Mouse (Mus musculus): ENCODE data around the gene Chd6. TPM values are rescaled to one million over a fixed set of nuclear protein-coding genes. Genes with fewer than 3 reads are reported as not detected.

Gene Chd6
- total and polyA plus RNA-seq, 3 experiments: 10.8 to 19.7 (median 14.0) TPM

GRCm38 (mm10) chr2:160955331-160955730, 153.5 kb downstream of the Chd6 start:
- no peak for DNase-seq (ENCODE audit: extremely low read depth)
- Histone ChIP-seq H3K4me3 (replicated peaks in 1 of 3; ENCODE audit: low read depth in 2 of 3, low read length in 2 of 3, poor library complexity in 1 of 3) (no peak overlapping the region), H3K9ac (ENCODE audit: insufficient read depth, low read depth) (no peak overlapping the region), H3K27ac (ENCODE audit: insufficient read depth, low read depth) (no peak overlapping the region), H3K79me2 (replicated peaks; ENCODE audit: control insufficient read depth, extremely low read depth, insufficient read depth, poor library complexity, severe bottlenecking) (no peaks in the 10 kb centered on the region), H3K27me3 (replicated peaks) (no peaks in the 10 kb centered on the region), H3K36me3 (replicated peaks in 1 of 2; ENCODE audit: control insufficient read depth in 1 of 2, insufficient read depth in 1 of 2, low read length in 1 of 2) (peaks cover 44 to 83% of the 10 kb centered on the region in 2 experiments), H3K4me1 (ENCODE audit: control insufficient read depth in 1 of 2, insufficient read depth in 2 of 2) (peaks cover 0 to 19% of the 10 kb centered on the region in 2 experiments; a peak in 1 of 4 replicates), H3K4me2 (ENCODE audit: insufficient read depth, low read depth, poor library complexity, severe bottlenecking) (no peak overlapping the region), H3K9me3 (replicated peaks; ENCODE audit: low read length) (no peaks in the 10 kb centered on the region)
- dilution Hi-C loops (cut with MboI; ENCODE audit: extremely low pct_ligation_motif_present, extremely low pct_unique_long_range_greater_than_20kb, low sequenced_read_pairs): no loop called here
- in situ Hi-C loops (cut with MboI; ENCODE audit: low pct_ligation_motif_present, low pct_unique_long_range_greater_than_20kb, low sequenced_read_pairs): no loop called here
- TF ChIP-seq MYC (IDR thresholded peaks at IDR 0.05; ENCODE audit: low read depth, low read length) (no peak), TBP (conservative IDR thresholded peaks at IDR 0.05; ENCODE audit: low read depth, low read length) (no peak), CTCF (conservative IDR thresholded peaks at IDR 0.05 in 1 of 2, IDR thresholded peaks at IDR 0.05 in 1 of 2; ENCODE audit: low read depth in 2 of 2, low read length in 2 of 2) (peak; percentile 14 to 46; a peak in 2 of 4 replicates), CHD2 (IDR thresholded peaks at IDR 0.05; ENCODE audit: low read length) (no peak)

- H3K9me3 ChIP-seq (replicated peaks; ENCODE audit: low read length): no peaks in the 10 kb centered on the region
- no peak overlapping the region for H3K27ac ChIP-seq (ENCODE audit: insufficient read depth, low read depth)
- in situ Hi-C loops (cut with MboI; ENCODE audit: low pct_ligation_motif_present, low pct_unique_long_range_greater_than_20kb, low sequenced_read_pairs): no loop called here
- no peak for TF ChIP-seq CHD1 (IDR thresholded peaks at IDR 0.05; ENCODE audit: low read depth, low read length)
- no peak for TF ChIP-seq ZC3H11A (IDR thresholded peaks at IDR 0.05; ENCODE audit: low read depth, low read length)
- TF ChIP-seq GABPA (IDR thresholded peaks at IDR 0.05; ENCODE audit: insufficient replicate concordance, low read depth, low read length): no peak
- TF ChIP-seq MYC (IDR thresholded peaks at IDR 0.05; ENCODE audit: low read depth, low read length): no peak
- no peak for TF ChIP-seq ZMIZ1 (IDR thresholded peaks at IDR 0.05; ENCODE audit: low read depth, low read length)
- TF ChIP-seq BHLHE40 (IDR thresholded peaks at IDR 0.05; ENCODE audit: low read depth, low read length): no peak
- no peak for TF ChIP-seq ETS1 (conservative IDR thresholded peaks at IDR 0.05; ENCODE audit: low read depth, low read length)
- TF ChIP-seq JUND (conservative IDR thresholded peaks at IDR 0.05; ENCODE audit: low read depth, low read length): no peak
- no peak for TF ChIP-seq PAX5 (IDR thresholded peaks at IDR 0.05; ENCODE audit: low read length)
- no peak for TF ChIP-seq E2F4 (IDR thresholded peaks at IDR 0.05; ENCODE audit: insufficient replicate concordance, low read depth, low read length)
- no peak for TF ChIP-seq MAFK (IDR thresholded peaks at IDR 0.05; ENCODE audit: insufficient replicate concordance, low read length)
- no peak for TF ChIP-seq POLR2A (IDR thresholded peaks at IDR 0.05; ENCODE audit: low read depth, low read length)
- no peak for TF ChIP-seq JUN (IDR thresholded peaks at IDR 0.05; ENCODE audit: insufficient read depth, low read depth, low read length)
- no peak for TF ChIP-seq MAX (IDR thresholded peaks at IDR 0.05; ENCODE audit: low read length)
- TF ChIP-seq MEF2A (IDR thresholded peaks at IDR 0.05; ENCODE audit: borderline replicate concordance, low read depth, low read length): no peak
- no peak for TF ChIP-seq HCFC1 (IDR thresholded peaks at IDR 0.05; ENCODE audit: low read depth, low read length)
- no peak for TF ChIP-seq ELF1 (IDR thresholded peaks at IDR 0.05; ENCODE audit: low read depth, low read length)
- no peak for TF ChIP-seq USF2 (conservative IDR thresholded peaks at IDR 0.05; ENCODE audit: low read depth, low read length)
- TF ChIP-seq MXI1 (IDR thresholded peaks at IDR 0.05; ENCODE audit: low read depth, low read length): no peak
- no peak for TF ChIP-seq ZNF384 (IDR thresholded peaks at IDR 0.05; ENCODE audit: low read depth, low read length)
- no peaks in the 10 kb centered on the region for H3K27me3 ChIP-seq (replicated peaks)
- H3K9ac ChIP-seq (ENCODE audit: insufficient read depth, low read depth): no peak overlapping the region
- peaks cover 0 to 19% of the 10 kb centered on the region in 2 experiments; a peak in 1 of 4 replicates for H3K4me1 ChIP-seq (ENCODE audit: control insufficient read depth in 1 of 2, insufficient read depth in 2 of 2)
- peaks cover 48 to 83% of the 10 kb centered on the region in 2 experiments for H3K36me3 ChIP-seq (replicated peaks in 1 of 2; ENCODE audit: control insufficient read depth in 1 of 2, insufficient read depth in 1 of 2, low read length in 1 of 2)
- H3K4me3 ChIP-seq (replicated peaks in 1 of 3; ENCODE audit: low read depth in 2 of 3, low read length in 2 of 3, poor library complexity in 1 of 3): no peak overlapping the region
- no peaks in the 10 kb centered on the region for H3K79me2 ChIP-seq (replicated peaks; ENCODE audit: control insufficient read depth, extremely low read depth, insufficient read depth, poor library complexity, severe bottlenecking)
- dilution Hi-C loops (cut with MboI; ENCODE audit: extremely low pct_ligation_motif_present, extremely low pct_unique_long_range_greater_than_20kb, low sequenced_read_pairs): no loop called here
- DNase-seq (ENCODE audit: extremely low read depth): no peak
- H3K4me2 ChIP-seq (ENCODE audit: insufficient read depth, low read depth, poor library complexity, severe bottlenecking): no peak overlapping the region
These were observed 154.3 kb downstream of the Chd6 start for GRCm38 (mm10) chr2:160954541-160954940.
